In genomic region chr14:51913062-51913959, GRCm38 (mm10) we compare ENCODE assay signal across 8 mouse cellular contexts. TPM values are rescaled to one million over a fixed set of nuclear protein-coding genes. Genes with fewer than 3 reads are reported as not detected.
A peak's percentile ranks its signal among the peaks of the same experiment; 100 is the strongest.
DNase-seq lines count a peak whose midpoint lies in the region; ATAC-seq and TF ChIP-seq lines count a peak whose summit lies in the region.

No protein-coding gene starts in this region.

- no peaks in the 10 kb centered on the region for H3K79me2 ChIP-seq in myocyte (ENCODE audit: control insufficient read depth, insufficient read depth)

- peak; percentile 97 for DNase-seq in CD4-positive, CD25-positive, alpha-beta regulatory T cell, adult 2 months (ENCODE audit: low read depth, low spot score)
- peak; percentile 73 for DNase-seq in forebrain, embryonic 11.5 days (ENCODE audit: low spot score)
- peak; percentile 90 for DNase-seq in kidney, postnatal 14 days
- peak; percentile 52 to 72 for DNase-seq in spleen, postnatal 4 days (ENCODE audit: low spot score in 2 of 2)

- H3K27me3 ChIP-seq in forebrain, embryonic 11.5 days (ENCODE audit: control insufficient read depth, insufficient read depth, low read length): peaks cover 3% of the 10 kb centered on the region
- H3K27me3 ChIP-seq in heart, embryonic 16.5 days (ENCODE audit: control insufficient read depth, insufficient read depth, low read length): no peaks in the 10 kb centered on the region
- H3K27me3 ChIP-seq in liver, embryonic 12.5 days (replicated peaks): peaks cover 43% of the 10 kb centered on the region
- no peaks in the 10 kb centered on the region for H3K27me3 ChIP-seq in myocyte (ENCODE audit: control insufficient read depth, insufficient read depth, insufficient read length)

- H3K9ac ChIP-seq in forebrain, embryonic 11.5 days (ENCODE audit: low read length): peak overlapping the region; percentile 61
- H3K9ac ChIP-seq in heart, embryonic 16.5 days (ENCODE audit: low read length): peak overlapping the region; percentile 93
- H3K9ac ChIP-seq in liver, embryonic 12.5 days: peak overlapping the region; percentile 66

- under 1% methylated on average over 57 of the region's 58 CpGs for WGBS in forebrain, embryonic 11.5 days
- WGBS in heart, embryonic 16.5 days: under 1% methylated on average over 58 of the region's 58 CpGs
- 1% methylated on average over 58 of the region's 58 CpGs for WGBS in liver, embryonic 12.5 days (ENCODE audit: insufficient replicate concordance)

- ATAC-seq in forebrain, embryonic 11.5 days (replicated peaks; ENCODE audit: low FRiP score): peak; percentile 71
- peak; percentile 90 for ATAC-seq in heart, embryonic 16.5 days (replicated peaks; ENCODE audit: extremely low read depth, insufficient read depth, low FRiP score)
- peak; percentile 86 for ATAC-seq in liver, embryonic 12.5 days

- H3K36me3 ChIP-seq in forebrain, embryonic 11.5 days (ENCODE audit: control insufficient read depth, insufficient read depth, low read length): no peaks in the 10 kb centered on the region
- H3K36me3 ChIP-seq in heart, embryonic 16.5 days (ENCODE audit: control insufficient read depth, insufficient read depth): peaks cover 25% of the 10 kb centered on the region
- H3K36me3 ChIP-seq in liver, embryonic 12.5 days: no peaks in the 10 kb centered on the region
- no peaks in the 10 kb centered on the region for H3K36me3 ChIP-seq in myocyte (ENCODE audit: control insufficient read depth, insufficient read depth)

- H3K4me2 ChIP-seq in forebrain, embryonic 11.5 days (ENCODE audit: low read depth, low read length, severe bottlenecking): peak overlapping the region; percentile 99
- peak overlapping the region; percentile 98 for H3K4me2 ChIP-seq in heart, embryonic 16.5 days (ENCODE audit: low read depth, low read length)
- peak overlapping the region; percentile 97 for H3K4me2 ChIP-seq in liver, embryonic 12.5 days
- H3K4me2 ChIP-seq in myocyte (ENCODE audit: low read depth): peak overlapping the region; percentile 87

- no peaks in the 10 kb centered on the region for H3K4me1 ChIP-seq in brown adipose tissue, adult 24 weeks (ENCODE audit: control insufficient read depth, insufficient read depth, insufficient read length, low read length)
- H3K4me1 ChIP-seq in forebrain, embryonic 11.5 days (replicated peaks; ENCODE audit: control insufficient read depth, insufficient read depth, low read length): peaks cover 3% of the 10 kb centered on the region; the same call in 1 of the 2 replicates
- H3K4me1 ChIP-seq in heart, embryonic 16.5 days (ENCODE audit: control insufficient read depth, insufficient read depth, low read length): peaks cover 20% of the 10 kb centered on the region
- H3K4me1 ChIP-seq in liver, embryonic 12.5 days: peaks cover 42% of the 10 kb centered on the region

- H3K27ac ChIP-seq in brown adipose tissue, adult 24 weeks (replicated peaks; ENCODE audit: low read depth, low read length): peak overlapping the region; percentile 92
- H3K27ac ChIP-seq in forebrain, embryonic 11.5 days (ENCODE audit: low read depth, low read length): no peak overlapping the region
- peak overlapping the region; percentile 98 for H3K27ac ChIP-seq in heart, embryonic 16.5 days (ENCODE audit: low read length)
- H3K27ac ChIP-seq in liver, embryonic 12.5 days: peak overlapping the region; percentile 37; the same call in 1 of the 2 replicates

- TF ChIP-seq POLR2A in myocyte (IDR thresholded peaks at IDR 0.05; ENCODE audit: insufficient read length, low read depth): peak; percentile 35

- H3K9me3 ChIP-seq in forebrain, embryonic 11.5 days (ENCODE audit: control insufficient read depth, low read length): no peaks in the 10 kb centered on the region
- no peaks in the 10 kb centered on the region for H3K9me3 ChIP-seq in heart, embryonic 16.5 days (replicated peaks; ENCODE audit: control insufficient read depth, low read length)
- H3K9me3 ChIP-seq in liver, embryonic 12.5 days (replicated peaks): no peaks in the 10 kb centered on the region

- peak overlapping the region; percentile 43 for H3ac ChIP-seq in myocyte (ENCODE audit: control insufficient read depth, insufficient read length)

- H3K4me3 ChIP-seq in brown adipose tissue, adult 24 weeks (ENCODE audit: insufficient read depth, low read depth, low read length): peak overlapping the region; percentile 90
- H3K4me3 ChIP-seq in forebrain, embryonic 11.5 days (ENCODE audit: low read depth, low read length): peak overlapping the region; percentile 49
- peak overlapping the region; percentile 56 for H3K4me3 ChIP-seq in heart, embryonic 16.5 days (ENCODE audit: low read length)
- H3K4me3 ChIP-seq in liver, embryonic 12.5 days: peak overlapping the region; percentile 63
- peak overlapping the region; percentile 29 for H3K4me3 ChIP-seq in myocyte

TF ChIP-seq in myocyte, 11 proteins besides CTCF, POLR2A, EP300 and RAD21:
- no peak for TF ChIP-seq MAX (IDR thresholded peaks at IDR 0.05; ENCODE audit: low read depth)
- no peak for TF ChIP-seq REST (IDR thresholded peaks at IDR 0.05; ENCODE audit: insufficient read depth, insufficient read length)
- no peak for TF ChIP-seq MYOG (IDR thresholded peaks at IDR 0.05; ENCODE audit: control insufficient read depth in 1 of 3, insufficient read depth in 1 of 3, insufficient read length in 2 of 3, low read depth in 2 of 3)
- TF ChIP-seq MYOD1 (IDR thresholded peaks at IDR 0.05; ENCODE audit: control insufficient read depth in 1 of 3, insufficient read length in 2 of 3, low read depth in 2 of 3): no peak
- no peak for TF ChIP-seq TCF3 (IDR thresholded peaks at IDR 0.05; ENCODE audit: insufficient read length, low read depth)
- TF ChIP-seq USF1 (IDR thresholded peaks at IDR 0.05; ENCODE audit: low read depth): no peak
- TF ChIP-seq CEBPB (IDR thresholded peaks at IDR 0.05; ENCODE audit: insufficient read depth, poor library complexity, severe bottlenecking): no peak
- TF ChIP-seq E2F4 (IDR thresholded peaks at IDR 0.05; ENCODE audit: insufficient read depth): no peak
- no peak for TF ChIP-seq SRF (IDR thresholded peaks at IDR 0.05; ENCODE audit: control insufficient read depth, insufficient read length, low read depth)
- no peak for TF ChIP-seq POLR2AphosphoS2 (IDR thresholded peaks at IDR 0.05; ENCODE audit: insufficient read length, low read depth)
- TF ChIP-seq TCF12 (IDR thresholded peaks at IDR 0.05; ENCODE audit: insufficient read depth, poor library complexity, severe bottlenecking): no peak

RNA-seq across cellular contexts. Expression of gene Ndrg2, which starts 0.6 kb away (rescaled TPM):
- 243 and 259 TPM in 2 replicates for polyA plus RNA-seq in brown adipose tissue, adult 24 weeks (2012; ENCODE audit: insufficient read depth, insufficient read length, missing spikeins)
- polyA plus RNA-seq in forebrain, embryonic 11.5 days (2014; fragmentation: Nextera tagmentation; extraction: Ambion mirVana): 8.9 and 11.2 TPM in 2 replicates
- polyA plus RNA-seq in heart, embryonic 16.5 days (2015; fragmentation: Nextera tagmentation; extraction: Ambion mirVana): 421 and 437 TPM in 2 replicates
- 17.0 and 17.3 TPM in 2 replicates for polyA plus RNA-seq in liver, embryonic 12.5 days (2016; fragmentation: Nextera tagmentation; extraction: Ambion mirVana)
- 31.8 TPM for polyA plus RNA-seq in myocyte (2012; fragmentation: generic; extraction: Trizol)

RNA-seq across cellular contexts. Expression of gene Tppp2, which starts 4.9 kb away (rescaled TPM):
- not detected in 2 replicates for polyA plus RNA-seq in brown adipose tissue, adult 24 weeks (2012; ENCODE audit: insufficient read depth, insufficient read length, missing spikeins)
- polyA plus RNA-seq in forebrain, embryonic 11.5 days (2014; fragmentation: Nextera tagmentation; extraction: Ambion mirVana): not detected in 2 replicates
- polyA plus RNA-seq in heart, embryonic 16.5 days (2015; fragmentation: Nextera tagmentation; extraction: Ambion mirVana): not detected in 2 replicates
- not detected in 2 replicates for polyA plus RNA-seq in liver, embryonic 12.5 days (2016; fragmentation: Nextera tagmentation; extraction: Ambion mirVana)
- not detected for polyA plus RNA-seq in myocyte (2012; fragmentation: generic; extraction: Trizol)

RNA-seq across cellular contexts. Expression of gene Rnase13, which starts 9.3 kb away (rescaled TPM):
- polyA plus RNA-seq in brown adipose tissue, adult 24 weeks (2012; ENCODE audit: insufficient read depth, insufficient read length, missing spikeins): not detected in 2 replicates
- not detected in 2 replicates for polyA plus RNA-seq in forebrain, embryonic 11.5 days (2014; fragmentation: Nextera tagmentation; extraction: Ambion mirVana)
- not detected in 2 replicates for polyA plus RNA-seq in heart, embryonic 16.5 days (2015; fragmentation: Nextera tagmentation; extraction: Ambion mirVana)
- not detected in 2 replicates for polyA plus RNA-seq in liver, embryonic 12.5 days (2016; fragmentation: Nextera tagmentation; extraction: Ambion mirVana)
- not detected for polyA plus RNA-seq in myocyte (2012; fragmentation: generic; extraction: Trizol)

RNA-seq across cellular contexts. Expression of gene Slc39a2, which starts 20.6 kb away (rescaled TPM):
- polyA plus RNA-seq in brown adipose tissue, adult 24 weeks (2012; ENCODE audit: insufficient read depth, insufficient read length, missing spikeins): not detected in 2 replicates
- polyA plus RNA-seq in forebrain, embryonic 11.5 days (2014; fragmentation: Nextera tagmentation; extraction: Ambion mirVana): 0.45 and 0.89 TPM in 2 replicates
- polyA plus RNA-seq in heart, embryonic 16.5 days (2015; fragmentation: Nextera tagmentation; extraction: Ambion mirVana): 0.31 and 0.38 TPM in 2 replicates
- 0.06 and 0.11 TPM in 2 replicates for polyA plus RNA-seq in liver, embryonic 12.5 days (2016; fragmentation: Nextera tagmentation; extraction: Ambion mirVana)
- polyA plus RNA-seq in myocyte (2012; fragmentation: generic; extraction: Trizol): 0.12 TPM

RNA-seq across cellular contexts. Expression of gene Mettl17, which starts 28.7 kb away (rescaled TPM):
- 8.3 and 21.2 TPM in 2 replicates for polyA plus RNA-seq in brown adipose tissue, adult 24 weeks (2012; ENCODE audit: insufficient read depth, insufficient read length, missing spikeins)
- 48.1 and 60.0 TPM in 2 replicates for polyA plus RNA-seq in forebrain, embryonic 11.5 days (2014; fragmentation: Nextera tagmentation; extraction: Ambion mirVana)
- polyA plus RNA-seq in heart, embryonic 16.5 days (2015; fragmentation: Nextera tagmentation; extraction: Ambion mirVana): 37.8 and 42.1 TPM in 2 replicates
- 19.6 and 20.4 TPM in 2 replicates for polyA plus RNA-seq in liver, embryonic 12.5 days (2016; fragmentation: Nextera tagmentation; extraction: Ambion mirVana)
- 24.1 TPM for polyA plus RNA-seq in myocyte (2012; fragmentation: generic; extraction: Trizol)

Comparison
In these comparisons a context has a peak if more than half of its experiments do, and no peak if none do; other contexts are left out.
1. H3K4me3 ChIP-seq: peak in every context shown above with its lines; median percentile 90 in brown adipose tissue, adult 24 weeks; 63 in liver, embryonic 12.5 days; 56 in heart, embryonic 16.5 days; 49 in forebrain, embryonic 11.5 days; 29 in myocyte.